Mouse (Mus musculus) layer of hippocampus, postnatal 25 days (tissue): ENCODE data around the gene Pard3. TPM values are rescaled to one million over a fixed set of nuclear protein-coding genes. Genes with fewer than 3 reads are reported as not detected.
A peak's percentile ranks its signal among the peaks of the same experiment; 100 is the strongest.

Experiments
- DNase-seq, 2 experiments: peaks; one replicate each; pipeline ENCODE4 v3.0.0; 2022; ENCODE audit warnings: mixed read lengths in 2 of 2, low spot score in 1 of 2; ENCODE audit errors: extremely low spot score in 1 of 2
- total RNA-seq, 2 experiments: library from RNA; stranded (reverse); gene quantifications; 2 replicates each; pipeline ENCODE4 v1.2.3; 2021

Pard3 gene
- total RNA-seq, 2 experiments from 2014 or later, result 21.8 to 22.7 TPM

DNA sequence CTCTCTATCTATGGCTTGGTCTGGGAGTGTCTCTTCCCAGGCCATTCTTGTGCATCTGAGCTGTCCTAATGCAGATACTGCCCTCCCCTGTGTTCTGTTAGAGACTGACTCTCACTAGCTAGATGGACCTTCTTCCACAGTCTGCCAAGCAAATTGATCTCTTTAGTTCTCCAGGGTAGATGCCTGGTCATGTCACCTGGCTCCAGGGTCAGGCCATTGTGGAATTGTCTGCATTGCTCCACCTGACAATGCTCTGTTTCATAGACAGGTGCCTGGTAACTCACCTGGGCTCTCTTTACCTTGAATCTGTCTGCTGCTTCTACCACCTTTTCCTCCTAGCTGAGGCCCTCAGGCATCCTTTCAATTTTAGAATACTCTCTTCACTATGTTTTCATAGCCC lies 329.0 kb downstream of the Pard3 start:
- DNase-seq, result no peak

DNA sequence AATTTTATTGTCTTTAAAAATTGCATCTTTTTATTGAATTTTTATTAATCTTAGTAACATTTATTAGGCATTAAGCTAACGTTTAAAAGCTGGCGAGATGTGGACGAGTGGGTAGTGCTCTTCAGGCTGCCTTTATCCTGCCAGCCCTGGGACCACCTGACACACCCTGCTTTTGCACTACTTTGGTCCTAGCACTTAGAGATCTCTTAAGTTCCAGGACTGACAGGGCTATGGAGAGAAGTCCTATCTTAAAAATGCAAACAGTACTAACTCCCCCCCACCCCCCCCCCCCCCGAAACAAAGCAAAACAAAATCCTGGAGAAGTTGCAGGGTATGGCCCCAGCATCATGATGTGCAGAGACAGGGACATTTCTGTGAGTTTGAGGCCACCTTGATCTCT lies 331.8 kb downstream of the Pard3 start:
- no peak for DNase-seq

DNA sequence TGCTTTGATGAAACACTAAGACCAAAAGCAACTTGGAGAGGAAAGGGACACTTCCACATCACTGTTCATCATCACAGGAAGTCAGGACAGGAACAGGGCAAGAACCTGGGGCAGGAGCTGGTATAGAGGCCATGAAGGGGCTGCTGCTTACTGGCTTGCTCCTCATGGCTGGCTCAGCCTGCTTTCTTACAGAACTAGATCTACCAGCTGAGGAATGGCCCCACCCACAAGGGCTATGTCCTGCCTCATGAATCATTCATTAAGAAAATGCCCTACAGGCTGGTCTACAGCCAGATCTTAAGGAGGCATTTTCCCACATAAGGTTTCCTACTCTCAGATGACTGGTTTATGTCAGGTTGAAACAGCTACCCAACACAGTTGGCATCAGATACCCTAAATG lies 342.1 kb downstream of the Pard3 start:
- no peak for DNase-seq

DNA sequence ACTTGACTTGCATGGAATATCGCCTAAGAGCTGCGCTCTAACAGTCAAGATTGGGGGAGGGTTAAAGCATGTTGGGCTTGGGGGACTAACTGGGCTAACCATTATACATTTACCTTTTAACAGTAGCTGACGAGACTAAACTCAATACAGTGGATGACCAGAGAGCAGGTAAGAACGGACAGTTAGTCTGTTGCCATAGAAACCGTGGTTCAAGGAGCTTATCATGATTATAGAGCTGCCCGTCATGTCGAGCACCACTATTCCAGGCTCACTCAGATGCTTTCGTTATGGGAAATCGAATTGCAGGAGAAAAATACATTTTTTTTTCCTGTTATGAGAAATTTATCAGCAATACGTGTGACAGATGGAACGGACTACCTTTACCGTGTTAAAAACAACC lies 346.9 kb downstream of the Pard3 start:
- no peak for DNase-seq

DNA sequence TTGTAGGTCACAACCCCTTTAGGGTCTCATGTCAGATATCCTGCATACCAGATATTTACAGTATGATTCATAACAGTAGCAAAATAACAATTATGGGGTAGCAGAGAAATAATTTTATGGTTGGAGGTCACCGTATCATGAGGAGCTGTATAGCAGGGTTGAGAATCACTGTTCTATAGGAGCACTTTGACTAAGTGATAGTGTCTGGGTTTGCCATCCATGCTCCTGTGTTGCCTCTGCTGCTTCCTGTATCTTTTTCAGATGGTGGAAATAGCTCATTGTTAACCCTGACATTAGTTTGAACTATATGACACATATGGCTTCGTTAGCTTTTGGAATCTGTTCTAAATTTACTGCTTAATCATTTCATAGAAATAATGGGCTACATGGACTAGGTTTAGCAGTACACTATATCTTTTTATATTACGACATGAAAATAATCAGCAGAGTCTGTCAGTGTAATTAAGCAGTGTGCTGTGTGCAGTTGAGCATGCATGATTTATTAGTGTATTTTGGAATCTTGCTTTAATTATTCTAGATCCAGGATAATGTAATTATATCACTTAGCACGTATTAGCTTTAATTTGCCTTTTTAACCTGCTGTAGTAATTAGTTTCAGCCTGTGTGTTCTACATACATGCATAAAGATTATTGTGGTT lies 347.6 kb downstream of the Pard3 start:
- no peak for DNase-seq

DNA sequence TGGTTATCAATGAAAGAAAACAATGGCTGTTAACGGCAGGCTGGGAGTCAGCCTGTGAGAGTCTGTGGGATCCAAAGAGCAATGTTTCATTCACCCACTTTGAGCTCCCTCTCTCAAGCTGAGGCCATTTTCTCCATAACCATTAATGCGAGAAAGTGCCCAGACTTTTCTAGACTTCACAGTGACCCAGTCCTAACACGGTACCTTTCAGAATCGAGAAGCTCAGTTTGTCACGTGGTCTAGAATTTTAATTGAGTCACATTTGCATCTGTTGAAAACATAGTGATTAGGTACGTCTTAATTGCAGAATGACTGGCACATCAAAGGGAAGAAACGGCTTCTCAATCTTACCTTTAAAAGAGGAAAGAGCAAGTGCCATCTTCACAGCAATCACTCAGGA lies 359.3 kb downstream of the Pard3 start:
- DNase-seq, result no peak

DNA sequence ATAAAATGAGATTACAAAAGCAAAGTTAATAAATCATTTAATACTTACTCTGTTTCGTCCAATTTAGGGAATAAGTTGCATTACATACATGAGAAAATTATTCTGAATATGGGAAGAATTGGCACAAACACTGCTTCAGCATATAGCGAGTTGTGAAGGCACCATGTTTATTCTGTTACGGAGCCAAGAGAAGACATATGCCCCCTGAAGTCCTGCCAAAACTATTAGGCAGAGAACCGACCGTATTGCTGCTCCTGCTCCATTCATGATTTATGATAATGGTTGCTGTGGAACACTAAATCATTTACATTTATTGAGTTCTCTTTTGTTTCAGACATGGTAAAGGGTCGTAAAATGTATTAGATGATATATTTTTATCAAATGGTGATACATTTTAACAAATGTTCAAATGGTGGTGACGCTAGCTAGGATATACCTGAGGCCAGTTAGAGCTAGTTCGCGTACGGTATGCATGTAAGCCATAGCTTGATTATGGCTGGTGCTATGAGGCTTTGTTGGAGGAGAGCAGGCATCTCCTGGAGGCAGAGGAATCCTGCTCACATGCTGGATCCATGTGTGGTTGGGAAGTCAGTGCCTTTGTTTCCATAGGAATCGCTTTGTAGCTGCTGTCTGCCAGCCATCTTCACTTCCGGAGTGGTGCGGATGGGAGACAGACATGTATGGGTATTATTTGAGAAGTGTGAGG lies 360.7 kb downstream of the Pard3 start:
- DNase-seq, result no peak

DNA sequence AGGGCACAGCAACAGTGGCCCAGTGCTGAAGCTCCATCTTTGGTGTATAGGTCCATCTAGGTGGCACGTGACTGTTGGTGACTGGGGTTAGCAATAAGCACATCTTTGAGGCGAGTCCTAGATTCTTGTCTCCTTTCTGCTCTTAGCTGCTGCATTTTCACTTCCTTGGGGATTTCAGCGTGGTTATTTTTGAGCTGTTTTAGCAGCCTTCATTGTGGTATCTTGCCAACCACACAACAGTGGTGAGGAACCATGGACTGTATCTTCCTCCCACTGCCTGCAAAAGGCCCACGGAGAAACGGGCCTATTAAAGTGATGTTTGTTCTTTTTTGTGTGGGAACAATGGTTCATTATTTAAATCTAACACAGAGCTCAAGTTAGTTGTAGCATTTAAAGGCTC lies 363.2 kb downstream of the Pard3 start:
- no peak for DNase-seq

DNA sequence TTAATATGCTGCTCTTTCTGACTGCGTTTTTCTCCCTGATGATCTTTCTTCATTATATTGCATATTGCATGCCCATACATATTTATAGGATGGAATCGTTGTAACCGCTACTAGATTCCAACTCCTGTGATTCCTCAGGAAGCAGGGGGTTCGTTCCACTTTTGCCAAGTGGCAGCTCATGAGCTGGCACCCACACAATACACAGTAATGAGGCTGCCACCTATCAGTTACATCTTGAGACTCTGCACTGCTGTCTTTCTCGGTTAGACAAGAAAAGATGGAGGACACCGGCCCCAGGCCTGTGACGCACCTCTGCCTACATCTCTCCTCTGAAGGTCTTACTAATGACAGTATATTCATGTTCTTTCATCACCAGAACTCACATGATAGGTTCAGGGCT lies 364.3 kb downstream of the Pard3 start:
- DNase-seq, result no peak

DNA sequence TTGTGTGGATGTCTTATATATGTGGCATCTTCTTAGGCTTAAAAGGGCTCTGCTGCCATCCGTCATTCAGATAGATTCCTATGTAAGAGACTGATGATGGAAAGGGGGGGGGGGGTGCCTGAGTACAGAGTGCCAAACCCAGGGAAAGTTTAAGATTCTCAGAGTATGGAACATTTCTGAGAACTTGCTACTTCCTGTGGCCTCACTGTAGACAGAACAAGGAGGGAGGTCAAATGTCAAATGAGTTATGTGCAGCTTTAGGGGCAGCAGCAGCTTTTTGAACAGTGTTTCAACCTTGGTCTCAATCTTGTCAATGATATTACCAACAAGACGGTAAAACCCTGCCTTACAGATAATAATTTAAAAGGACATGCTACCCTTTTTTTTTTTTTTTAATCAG lies 367.5 kb downstream of the Pard3 start:
- DNase-seq, result no peak

DNA sequence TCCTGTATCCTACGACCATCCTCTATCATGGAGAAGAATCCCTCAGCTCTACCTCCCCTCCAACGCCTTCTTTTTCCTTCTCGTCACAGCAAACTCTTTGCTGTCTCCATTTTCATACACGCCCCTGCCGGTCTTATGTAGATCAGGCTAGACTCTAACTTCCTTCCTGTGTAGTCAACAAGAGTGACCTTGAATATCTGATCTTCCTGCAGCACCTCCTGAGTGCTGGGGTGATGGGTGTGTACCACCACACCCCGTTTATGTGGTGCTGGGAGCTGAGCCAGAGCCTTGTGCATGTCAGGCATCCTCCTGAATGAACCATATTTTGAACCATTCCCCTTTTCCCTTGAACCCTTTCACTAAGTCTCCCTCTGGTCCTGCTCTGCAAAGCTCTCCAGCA lies 372.3 kb downstream of the Pard3 start:
- DNase-seq, result no peak

DNA sequence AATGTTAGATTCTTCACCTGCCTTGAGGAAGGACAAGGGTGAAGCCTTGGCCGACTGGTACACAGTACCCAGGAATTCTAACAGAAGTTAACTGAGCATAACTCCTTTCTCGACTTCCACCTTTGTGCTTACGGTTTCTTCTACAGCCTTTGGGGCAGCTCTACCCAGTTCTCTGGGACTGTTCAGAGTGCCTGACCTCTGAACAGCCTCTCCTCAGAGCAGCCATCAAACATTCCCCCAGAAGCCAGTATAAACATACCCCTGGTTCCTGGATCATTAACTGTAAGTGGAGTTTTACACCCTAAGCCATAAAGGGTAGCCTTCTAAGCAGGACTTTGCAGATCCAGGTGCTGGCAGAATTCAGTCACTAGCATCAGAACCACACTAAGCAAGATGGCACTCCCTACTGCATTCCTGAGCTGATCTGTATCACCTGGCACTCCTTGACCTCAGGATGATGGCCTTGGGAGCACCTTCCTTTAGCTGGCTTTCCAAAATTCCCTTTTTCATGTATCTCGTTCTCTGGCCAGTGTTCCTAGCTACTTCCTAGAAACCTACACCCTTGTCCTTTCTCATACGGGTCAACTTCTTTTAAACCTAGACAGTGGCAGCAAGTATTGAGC lies 374.0 kb downstream of the Pard3 start:
- DNase-seq, result no peak

DNA sequence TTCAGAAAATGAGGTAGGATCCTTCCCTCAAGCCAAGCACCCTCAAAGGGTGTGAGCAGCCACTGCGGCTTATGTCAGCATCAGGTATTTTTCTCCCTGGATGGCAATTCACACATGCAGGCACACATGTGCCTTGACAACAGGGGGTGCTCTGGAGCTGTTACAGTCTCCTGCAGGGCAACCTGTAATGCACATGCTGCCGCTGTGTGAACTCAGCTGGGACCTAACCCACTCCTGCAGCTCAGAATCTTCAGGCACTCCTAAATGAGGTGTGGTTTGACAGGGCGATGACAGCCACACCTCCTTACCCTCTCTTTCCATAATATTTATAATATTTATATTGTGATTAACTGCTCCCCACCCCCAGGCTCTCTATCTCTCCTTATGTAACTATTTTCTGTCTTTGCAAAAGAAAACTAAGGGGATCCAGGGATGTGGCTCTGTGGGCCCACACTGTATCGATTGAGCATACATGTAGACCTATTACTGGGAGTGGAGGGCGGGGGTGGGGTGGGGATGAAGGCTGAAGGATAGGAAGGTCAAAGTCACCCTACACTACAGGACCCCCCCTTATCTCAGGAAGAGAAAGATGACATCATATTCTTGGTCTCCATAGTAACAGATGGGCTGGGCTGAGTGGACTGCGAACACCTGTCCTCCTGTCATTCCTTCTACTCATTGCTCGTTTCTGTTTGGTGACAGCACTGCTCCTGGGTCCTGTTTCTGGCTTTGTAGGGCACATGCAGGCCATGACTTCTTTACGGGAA lies 375.1 kb downstream of the Pard3 start:
- peak in 1 of 2 experiments; percentile 51 for DNase-seq

DNA sequence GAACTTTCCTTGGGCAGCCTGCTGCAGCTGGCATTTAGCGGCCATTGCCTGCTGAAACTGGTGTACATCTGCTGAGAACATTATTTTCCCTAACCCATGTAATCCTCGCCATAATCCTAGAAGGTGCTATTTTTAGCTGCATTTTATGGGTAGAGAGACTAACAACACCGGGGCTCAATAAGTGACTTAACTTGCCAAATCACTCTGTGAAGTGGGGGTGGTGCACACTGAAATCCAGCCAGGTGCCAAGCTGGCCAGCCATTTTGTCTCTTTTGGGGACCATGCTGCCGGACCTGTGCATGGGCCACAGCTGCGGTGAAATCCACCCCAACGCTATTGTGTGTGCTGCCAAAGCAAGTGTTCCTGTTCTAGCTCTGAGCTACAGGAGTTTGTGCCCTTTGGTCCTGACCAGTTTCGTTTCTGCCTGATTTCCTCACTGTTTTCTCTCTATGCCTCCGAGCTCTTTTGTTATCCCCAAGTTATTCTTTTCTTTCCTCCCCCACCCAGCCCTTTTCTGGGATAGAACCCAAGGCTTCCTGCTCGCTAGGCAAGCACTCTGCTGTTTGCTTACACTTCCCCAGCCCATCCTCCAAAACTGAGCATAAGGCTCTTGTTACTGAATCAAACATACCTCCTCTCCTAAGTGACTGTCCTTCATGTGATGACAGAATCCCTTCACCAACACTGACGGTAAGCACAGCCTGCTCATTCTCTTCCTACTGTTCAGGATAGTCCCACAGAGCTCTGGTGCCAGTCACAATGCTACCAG lies 375.9 kb downstream of the Pard3 start:
- peak; percentile 20 to 30 for DNase-seq

DNA sequence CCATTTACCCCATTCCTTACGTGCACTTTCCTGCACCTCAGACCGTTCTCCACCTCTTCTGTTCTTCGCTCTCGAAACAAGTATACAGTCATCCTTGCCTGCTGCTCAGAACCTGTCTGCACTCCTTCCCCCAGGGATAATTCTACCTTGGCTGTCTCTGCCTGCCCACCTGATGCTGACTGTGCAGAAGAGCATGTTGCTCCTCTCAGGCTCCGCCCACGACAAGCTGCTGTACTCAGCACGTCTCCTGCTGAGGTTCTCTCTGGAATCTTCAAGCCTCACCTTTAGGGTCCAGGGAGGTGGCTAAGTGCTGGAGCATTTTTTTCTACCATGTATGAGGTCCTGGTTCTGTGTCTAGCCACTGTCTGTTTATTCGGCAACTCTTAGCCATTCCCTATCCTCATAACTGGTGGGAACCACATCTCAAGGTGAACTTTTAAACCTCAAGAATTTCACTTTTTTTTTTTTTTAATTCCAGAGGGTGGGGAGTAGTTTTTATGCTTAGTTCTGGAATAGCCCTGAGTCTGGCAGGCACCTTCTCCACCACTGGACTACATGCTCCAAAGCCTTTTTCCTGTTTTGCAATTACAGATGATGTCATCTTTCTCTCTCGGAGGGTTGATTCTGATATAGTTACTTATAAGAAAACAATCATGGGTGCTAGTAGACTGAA lies 376.6 kb downstream of the Pard3 start:
- DNase-seq, result no peak

DNA sequence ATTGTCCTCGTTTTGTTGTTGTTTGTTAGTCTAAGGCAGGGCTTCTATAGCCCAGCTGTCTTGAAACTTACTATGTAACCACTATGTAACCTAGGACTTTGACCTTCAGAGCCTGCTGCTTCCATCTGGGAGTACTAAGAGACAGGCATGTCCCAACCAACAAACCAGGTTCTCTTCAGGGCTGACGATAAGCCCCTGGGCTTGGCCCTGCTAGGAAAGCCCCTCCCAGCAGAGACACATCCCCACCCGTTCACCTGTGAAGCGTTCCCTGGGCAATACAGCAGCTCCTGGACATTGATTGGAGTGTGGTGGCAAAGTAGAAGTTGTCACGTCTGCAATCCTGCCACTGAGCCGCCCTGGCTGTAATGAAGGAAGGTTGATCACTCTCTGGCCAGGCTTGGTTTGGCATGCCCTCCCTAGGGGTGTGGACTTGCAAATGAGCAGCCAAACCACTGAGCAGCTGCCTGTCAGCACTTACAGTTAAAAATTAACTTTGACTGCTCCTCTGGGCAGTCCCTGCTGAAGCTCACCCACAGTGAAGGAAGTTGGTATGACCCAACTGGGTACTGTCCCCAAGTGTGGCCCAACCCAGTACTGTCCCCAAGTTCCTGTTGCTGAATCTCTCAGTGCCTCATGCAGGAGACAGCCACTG lies 377.3 kb downstream of the Pard3 start:
- DNase-seq, result no peak

DNA sequence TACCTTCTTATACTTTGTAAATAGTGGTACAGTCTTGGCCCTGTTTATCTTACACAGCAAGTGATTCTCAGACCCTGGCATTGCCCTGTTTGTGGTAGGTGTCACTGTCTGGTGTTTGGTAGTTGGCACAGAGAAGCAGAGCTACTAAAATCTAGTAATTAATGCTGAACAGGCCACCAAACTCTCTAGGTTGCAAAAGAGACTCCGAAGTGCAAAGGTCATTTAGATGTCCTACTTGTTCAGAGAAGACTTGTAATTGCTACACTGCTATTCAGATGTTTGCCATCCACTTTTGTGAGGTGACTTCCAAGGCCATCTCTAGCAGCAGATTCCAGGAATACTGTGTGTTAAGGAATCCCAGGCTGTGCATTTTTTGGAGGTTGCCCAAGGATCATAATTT lies 383.7 kb downstream of the Pard3 start:
- DNase-seq, result no peak

DNA sequence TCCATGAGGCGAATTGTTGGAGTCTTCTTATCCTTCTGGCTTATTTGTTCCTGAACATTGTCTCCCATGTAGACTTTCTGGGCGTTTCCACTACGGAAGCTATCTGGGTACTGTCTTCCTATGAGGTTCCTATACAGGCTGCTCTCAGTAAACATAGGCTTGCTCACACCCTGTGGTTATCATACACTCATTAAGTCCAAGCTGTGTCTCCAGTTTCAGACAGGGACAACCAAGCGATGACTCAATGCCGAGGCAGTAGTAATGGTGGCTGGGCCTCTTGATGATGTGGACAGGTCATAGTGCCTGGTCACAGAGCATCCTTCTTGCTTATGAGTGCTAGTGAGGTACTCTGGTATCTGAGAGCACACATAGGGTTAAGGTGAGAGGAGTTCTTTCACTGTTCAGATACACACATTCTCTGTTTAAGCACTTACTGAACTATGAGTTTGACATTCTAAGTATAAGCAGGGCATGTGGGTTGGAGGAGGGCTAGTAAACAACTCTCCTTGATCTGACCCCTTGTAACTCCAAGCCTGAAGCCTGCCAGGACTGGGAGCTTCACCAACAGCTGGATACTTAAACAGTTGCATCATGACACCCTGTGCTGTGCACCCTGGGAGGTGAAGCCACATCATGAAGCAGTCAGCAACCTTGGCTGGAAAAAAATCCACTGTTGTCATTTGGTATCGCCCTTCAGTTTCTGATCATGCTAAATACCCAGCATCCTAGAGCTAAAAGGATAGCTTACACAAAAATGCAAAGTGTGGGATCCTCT lies 385.6 kb downstream of the Pard3 start:
- no peak for DNase-seq
